Mouse (Mus musculus) olfactory bulb, adult 2 months (tissue): ENCODE measurements around the gene Cask.

Experiments
- CTCF ChIP-seq: fragments of 200-500 bp; IDR thresholded peaks from 2 replicates; pipeline ENCODE4 v1.5.1; 2012; ENCODE audit warnings: low read depth, mild to moderate bottlenecking, low read length, moderate library complexity; ENCODE audit not compliant: insufficient read depth
- POLR2A ChIP-seq: fragments of 200-500 bp; IDR thresholded peaks from 2 replicates; pipeline ENCODE4 v1.6.1; 2012; ENCODE audit warnings: mild to moderate bottlenecking, low read depth, low read length, moderate library complexity; ENCODE audit not compliant: insufficient read depth

GRCm38 (mm10) chrX:13765024-13765423 is 86.1 kb downstream of the Cask start:
- TF ChIP-seq CTCF: no peak
- TF ChIP-seq POLR2A: no peak
